Mouse (Mus musculus) limb, embryonic 14.5 days (tissue): ENCODE measurements at regions not wholly inside any gene's neighbourhood (a gene's known extent, or its start where the extent isn't known, plus 50 kb on each side); places are given as distances from the start of the nearest gene placed in this dataset.

Experiments
- ATAC-seq: fragments of 200-750 bp; cut with Nextera tagmentation; 2 replicates; pipeline ENCODE4 v1.8.0; 2017; ENCODE audit warnings: low read depth, moderate number of reproducible peaks, moderate TSS enrichment; ENCODE audit not compliant: low FRiP score
- DNase-seq: peaks from one replicate; pipeline ENCODE4 v3.0.0-alpha.2; 2015; ENCODE audit warnings: low spot score
- H3K27ac ChIP-seq: fragments of 300-500 bp; sonication (generic); replicated peaks from 2 replicates; pipeline ENCODE4 v1.5.1; 2014; ENCODE audit warnings: low read depth, mild to moderate bottlenecking, low read length, moderate library complexity, mixed read lengths
- H3K27me3 ChIP-seq: fragments of 300-500 bp; sonication (generic); 2 replicates; pipeline ENCODE4 v1.6.1; 2014; ENCODE audit warnings: low read length, mixed read lengths; ENCODE audit not compliant: control insufficient read depth, insufficient read depth
- H3K36me3 ChIP-seq: fragments of 300-500 bp; sonication (generic); 2 replicates; pipeline ENCODE4 v1.6.1; 2014; ENCODE audit warnings: mild to moderate bottlenecking, low read length, moderate library complexity, mixed read lengths; ENCODE audit not compliant: control insufficient read depth, insufficient read depth
- H3K4me1 ChIP-seq: fragments of 300-500 bp; sonication (generic); 2 replicates; pipeline ENCODE4 v1.6.1; 2014; ENCODE audit warnings: antibody characterized with exemption, low read length, mixed read lengths; ENCODE audit not compliant: control insufficient read depth, insufficient read depth
- H3K4me2 ChIP-seq: fragments of 300-500 bp; sonication (generic); replicated peaks from 2 replicates; pipeline ENCODE4 v1.6.1; 2014; ENCODE audit warnings: low read depth, mild to moderate bottlenecking, low read length, moderate library complexity; ENCODE audit not compliant: severe bottlenecking
- H3K4me3 ChIP-seq: fragments of 300-500 bp; sonication (generic); replicated peaks from 2 replicates; pipeline ENCODE4 v1.5.1; 2014; ENCODE audit warnings: low read length
- H3K9ac ChIP-seq: fragments of 300-500 bp; sonication (generic); 2 replicates; pipeline ENCODE4 v1.6.1; 2014; ENCODE audit warnings: mild to moderate bottlenecking, low read depth, low read length, moderate library complexity; ENCODE audit not compliant: severe bottlenecking
- H3K9me3 ChIP-seq: fragments of 300-500 bp; sonication (generic); 2 replicates; pipeline ENCODE4 v1.6.1; 2016; ENCODE audit warnings: low read length; ENCODE audit not compliant: control insufficient read depth
- POLR2A ChIP-seq: fragments of 200-500 bp; IDR thresholded peaks from 2 replicates; pipeline ENCODE4 v1.8.0; 2012; ENCODE audit warnings: inconsistent platforms, mild to moderate bottlenecking, moderate library complexity, borderline replicate concordance; ENCODE audit not compliant: insufficient read depth, insufficient read length; ENCODE audit errors: extremely low read depth
- WGBS: fragments of 180-500 bp; shearing (Covaris S2); extraction: QIAGEN DNeasy Blood & Tissue Kit; methylation state at CpG from one replicate; pipeline ENCODE4 v1.1.7; 2014; 5-methylcytosine and 5-hydroxymethylcytosine counted together

- H3K27me3 ChIP-seq = no peaks in the 10 kb centered on the region
- H3K9ac ChIP-seq = no peak overlapping the region
- WGBS = 39% methylated on average over 1 of the region's 1 CpGs
- H3K27ac ChIP-seq = no peak overlapping the region
- no peak overlapping the region for H3K4me2 ChIP-seq
- H3K36me3 ChIP-seq = no peaks in the 10 kb centered on the region
- no peak for TF ChIP-seq POLR2A
- DNase-seq (no peak), ATAC-seq (no peak)
- H3K4me1 ChIP-seq = no peaks in the 10 kb centered on the region
- H3K9me3 ChIP-seq = no peaks in the 10 kb centered on the region
- no peak overlapping the region for H3K4me3 ChIP-seq
Observed at GRCm38 (mm10) chr6:41194464-41194863, 107.6 kb upstream of the Try4 start.

GRCm38 (mm10) chr6:41191734-41192326, 110.2 kb upstream of the Try4 start:
- Histone ChIP-seq H3K36me3 (no peaks in the 10 kb centered on the region), H3K27me3 (no peaks in the 10 kb centered on the region), H3K9ac (no peak overlapping the region), H3K4me2 (no peak overlapping the region), H3K4me3 (no peak overlapping the region), H3K27ac (no peak overlapping the region), H3K4me1 (no peaks in the 10 kb centered on the region), H3K9me3 (no peaks in the 10 kb centered on the region)
- DNase-seq (no peak), ATAC-seq (no peak)
- no peak for TF ChIP-seq POLR2A
- 93% methylated on average over 1 of the region's 1 CpGs for WGBS

GRCm38 (mm10) chr6:41188910-41189309, 113.2 kb upstream of the Try4 start:
- Histone ChIP-seq H3K36me3 (no peaks in the 10 kb centered on the region), H3K27me3 (no peaks in the 10 kb centered on the region), H3K4me3 (no peak overlapping the region), H3K9ac (no peak overlapping the region), H3K27ac (no peak overlapping the region), H3K4me2 (no peak overlapping the region), H3K4me1 (no peaks in the 10 kb centered on the region), H3K9me3 (no peaks in the 10 kb centered on the region)
- WGBS = 75% methylated on average over 2 of the region's 2 CpGs
- ATAC-seq = no peak
- DNase-seq = no peak
- TF ChIP-seq POLR2A = no peak

DNA sequence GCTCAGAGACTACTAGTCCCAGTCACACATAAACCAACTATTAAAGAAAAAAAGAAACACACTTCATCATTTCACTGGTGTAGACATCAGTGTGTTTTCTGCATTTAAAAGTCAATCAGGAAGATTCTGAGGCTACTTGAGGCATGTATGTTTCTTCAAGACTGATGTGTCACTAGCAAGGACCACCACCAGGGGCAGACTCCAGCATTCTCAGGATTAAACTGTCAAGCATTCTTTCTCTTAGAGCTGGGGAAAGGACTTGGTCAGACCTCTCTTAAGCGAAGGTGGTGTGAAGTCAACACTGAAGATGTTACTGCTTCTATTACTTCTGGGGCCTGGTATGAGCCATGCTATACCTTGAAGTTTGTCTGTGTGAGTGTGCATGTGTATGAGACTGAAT, 114.1 kb upstream of the Try4 start:
- Histone ChIP-seq H3K27ac (no peak overlapping the region), H3K4me3 (no peak overlapping the region), H3K36me3 (no peaks in the 10 kb centered on the region), H3K9me3 (no peaks in the 10 kb centered on the region), H3K9ac (no peak overlapping the region), H3K4me2 (no peak overlapping the region), H3K27me3 (no peaks in the 10 kb centered on the region), H3K4me1 (no peaks in the 10 kb centered on the region)
- ATAC-seq (no peak), DNase-seq (no peak)
- no peak for TF ChIP-seq POLR2A
- WGBS = 77% methylated on average over 1 of the region's 1 CpGs

DNA sequence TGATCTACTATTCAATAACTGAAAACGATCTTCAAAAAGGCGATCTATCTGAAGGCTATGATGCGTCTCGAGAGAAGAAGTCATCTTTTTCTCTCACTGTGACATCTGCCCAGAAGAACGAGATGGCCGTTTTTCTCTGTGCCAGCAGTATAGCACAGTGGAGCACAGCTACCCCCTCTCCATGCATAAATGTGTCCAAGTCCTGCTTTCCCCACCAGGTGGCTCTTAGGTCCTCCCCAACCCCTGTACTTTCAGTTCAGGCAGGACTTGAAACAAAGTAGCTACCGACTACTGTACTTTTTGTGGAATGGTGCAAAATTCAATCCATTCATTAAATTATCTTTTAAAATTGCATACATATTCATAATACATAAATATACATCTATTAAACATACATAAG, 123.2 kb upstream of the Try4 start:
- ATAC-seq (no peak), DNase-seq (no peak)
- no peak for TF ChIP-seq POLR2A
- Histone ChIP-seq H3K9me3 (no peaks in the 10 kb centered on the region), H3K36me3 (no peaks in the 10 kb centered on the region), H3K4me1 (no peaks in the 10 kb centered on the region), H3K27ac (no peak overlapping the region), H3K9ac (no peak overlapping the region), H3K27me3 (no peaks in the 10 kb centered on the region), H3K4me2 (no peak overlapping the region), H3K4me3 (no peak overlapping the region)
- WGBS = 88% methylated on average over 7 of the region's 7 CpGs

DNA sequence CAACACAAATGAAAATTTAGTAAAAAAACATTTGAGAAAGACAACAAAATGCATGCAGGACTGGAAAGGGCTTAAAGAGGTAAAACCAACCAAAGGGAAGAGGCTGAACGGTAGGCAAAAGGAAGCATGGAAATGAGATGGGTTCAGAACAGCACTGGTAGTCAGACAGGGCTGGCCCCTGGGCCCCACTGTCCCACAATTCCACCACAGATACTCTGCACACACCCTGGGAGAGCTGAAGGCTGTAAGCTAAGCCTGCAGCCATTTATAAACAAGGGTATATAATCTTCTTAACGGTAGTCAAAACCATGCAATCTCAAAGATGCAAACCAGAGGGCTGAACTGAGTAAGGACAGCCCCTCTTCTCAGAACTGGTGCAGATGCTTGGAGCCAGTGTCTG, 124.0 kb upstream of the Try4 start:
- Histone ChIP-seq H3K9me3 (no peaks in the 10 kb centered on the region), H3K27ac (no peak overlapping the region), H3K4me1 (no peaks in the 10 kb centered on the region), H3K27me3 (no peaks in the 10 kb centered on the region), H3K4me2 (no peak overlapping the region), H3K9ac (no peak overlapping the region), H3K36me3 (no peaks in the 10 kb centered on the region), H3K4me3 (no peak overlapping the region)
- no peak for TF ChIP-seq POLR2A
- WGBS = 73% methylated on average over 2 of the region's 2 CpGs
- no peak for ATAC-seq
- DNase-seq = no peak
